Mouse (Mus musculus) lung, adult 2 months (tissue): ENCODE results near the gene Gm3183. TPM values are rescaled to one million over a fixed set of nuclear protein-coding genes. Genes with fewer than 3 reads are reported as not detected.
"Not testable (repeated sequence)": the region's sequence is repeated elsewhere in the genome, so short reads cannot be mapped to it uniquely, and the experiment has no call there.

Experiments
- DNase-seq: peaks from one replicate; pipeline ENCODE4 v3.0.0; 2022
- H3K4me1 ChIP-seq: fragments of 200-500 bp; 2 replicates; pipeline ENCODE4 v1.6.1; 2011; ENCODE audit warnings: low read length; ENCODE audit not compliant: control insufficient read depth, insufficient read depth
- H3K4me3 ChIP-seq: fragments of 200-500 bp; replicated peaks from 2 replicates; pipeline ENCODE3; 2011; ENCODE audit warnings: low read depth, mild to moderate bottlenecking, control low read depth, low read length; ENCODE audit errors: extremely low read depth
- WGBS: fragments of 180-500 bp; shearing (Covaris S2); methylation state at CpG from one replicate; pipeline ENCODE4 v1.1.7; 2018; 5-methylcytosine and 5-hydroxymethylcytosine counted together
- polyA plus RNA-seq: library from polyadenylated mRNA; depleted of rRNA; stranded (reverse); fragments of >200 nt; gene quantifications from 2 replicates; pipeline ENCODE4 v1.2.3, GENCODE M21; 2012; rRNA removed

The Gm3183 gene
- polyA plus RNA-seq = not detected in 2 replicates

GRCm38 (mm10) chr5:94865136-94865535 lies at the start of gene Gm3183:
TSS of gene Gm3183 (plus strand) at chr5:94865436.
- H3K4me3 ChIP-seq, H3K4me1 ChIP-seq, DNase-seq: not testable (repeated sequence)
- WGBS = no CpG with 5 or more reads among the region's 1 CpGs

Other genes starting within 250 kb of the Gm3183 start
- not detected in 2 replicates for gene Gm3147, start 249.1 kb upstream of the Gm3183 start, polyA plus RNA-seq
- gene Gm6509, start 241.5 kb upstream of the Gm3183 start, polyA plus RNA-seq = not detected in 2 replicates
- not detected in 2 replicates for gene Gm6205, start 217.1 kb upstream of the Gm3183 start, polyA plus RNA-seq
- not detected in 2 replicates for gene Gm6367, start 123.2 kb downstream of the Gm3183 start, polyA plus RNA-seq
- gene Gm7942, start 241.5 kb downstream of the Gm3183 start, polyA plus RNA-seq = not detected in 2 replicates